Mouse (Mus musculus) spleen, adult 2 months (tissue): ENCODE results near the gene Supt7l.

Experiments
- CTCF ChIP-seq: fragments of 200-500 bp; IDR thresholded peaks from 2 replicates; pipeline ENCODE4 v1.5.1; 2011; ENCODE audit warnings: mild to moderate bottlenecking, inconsistent platforms; ENCODE audit not compliant: insufficient read depth, insufficient read length, insufficient replicate concordance; ENCODE audit errors: extremely low read depth
- POLR2A ChIP-seq: fragments of 200-500 bp; IDR thresholded peaks from 2 replicates; pipeline ENCODE4 v1.6.1; 2011; ENCODE audit warnings: low read depth, low read length, inconsistent platforms

DNA sequence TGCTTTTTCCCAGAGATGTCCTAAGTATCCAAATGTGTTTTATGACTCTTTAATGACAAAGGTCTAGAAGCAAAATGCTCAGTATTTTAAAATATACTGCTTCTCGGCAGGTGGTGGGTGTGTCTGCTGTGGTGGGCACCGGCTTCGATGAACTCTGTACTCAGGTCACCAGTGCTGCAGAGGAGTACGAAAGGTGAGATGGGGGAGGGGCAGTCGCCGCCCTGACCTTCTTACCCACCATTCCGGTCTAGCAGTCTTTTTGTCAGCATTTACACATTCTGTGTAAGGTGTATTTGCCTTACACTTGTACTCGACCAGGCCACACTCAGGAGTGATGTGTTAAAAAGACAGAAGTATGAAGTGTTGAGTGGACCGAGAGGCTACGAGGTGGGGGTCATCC, 22.8 kb downstream of the Supt7l start:
- TF ChIP-seq CTCF (no peak), POLR2A (no peak)
